Mouse (Mus musculus): ENCODE measurements around the gene Cacna1b. TPM values are rescaled to one million over a fixed set of nuclear protein-coding genes. Genes with fewer than 3 reads are reported as not detected.

Gene Cacna1b
- polyA plus RNA-seq, 1 experiment from 2014 or later, result 0.23 TPM

- Histone ChIP-seq H3K9me3 (ENCODE audit: control insufficient read depth, low read length) (no peaks in the 10 kb centered on the region), H3K9ac (ENCODE audit: low read depth, low read length) (no peak overlapping the region), H3K27me3 (replicated peaks; ENCODE audit: control insufficient read depth, insufficient read depth, low read length) (no peaks in the 10 kb centered on the region), H3K27ac (ENCODE audit: low read depth, low read length) (no peak overlapping the region), H3K4me2 (no peak overlapping the region), H3K4me1 (replicated peaks; ENCODE audit: control insufficient read depth, insufficient read depth, low read length) (no peaks in the 10 kb centered on the region), H3K36me3 (ENCODE audit: control insufficient read depth, insufficient read depth, low read length) (no peaks in the 10 kb centered on the region), H3K4me3 (ENCODE audit: low read depth, low read length) (no peak overlapping the region)
- DNase-seq (ENCODE audit: low spot score), result no peak
- 23% methylated on average over 3 of the region's 5 CpGs for WGBS
- ATAC-seq (replicated peaks; ENCODE audit: low FRiP score), result no peak
Measured at GRCm38 (mm10) chr2:24776831-24777230, 13.9 kb upstream of the Cacna1b start.

DNA sequence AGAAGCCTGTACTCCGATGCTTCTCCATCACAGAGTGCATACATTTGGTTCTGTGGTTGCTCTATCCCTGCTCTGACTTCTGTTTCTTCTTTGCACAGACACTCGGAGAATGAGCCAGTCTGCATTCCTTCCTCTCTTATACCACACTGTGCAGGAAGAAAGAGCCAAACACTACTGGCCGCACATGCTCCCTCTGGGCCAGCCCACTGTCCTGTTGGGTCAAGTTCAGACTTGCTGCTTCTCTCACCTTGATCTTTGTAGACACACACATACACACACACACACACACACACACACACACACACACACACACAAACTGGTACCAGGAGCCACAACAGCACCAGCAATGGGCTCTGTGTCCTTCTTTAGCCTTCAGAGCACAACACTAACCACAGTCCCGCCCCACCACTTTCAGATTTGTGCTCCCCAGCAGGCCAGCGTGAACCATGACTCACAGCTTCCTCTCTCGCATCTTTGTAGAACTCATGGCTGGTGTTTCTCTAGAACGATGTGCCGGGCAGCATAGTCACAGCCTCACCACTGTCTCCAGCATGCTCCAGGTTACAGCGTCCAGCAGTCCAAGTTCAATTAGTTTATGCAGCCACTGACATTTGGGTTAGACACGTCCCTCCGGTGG, 13.1 kb upstream of the Cacna1b start:
- Histone ChIP-seq H3K4me1 (replicated peaks; ENCODE audit: control insufficient read depth, insufficient read depth, low read length) (no peaks in the 10 kb centered on the region), H3K4me2 (no peak overlapping the region), H3K27ac (ENCODE audit: low read depth, low read length) (no peak overlapping the region), H3K9me3 (ENCODE audit: control insufficient read depth, low read length) (no peaks in the 10 kb centered on the region), H3K4me3 (ENCODE audit: low read depth, low read length) (no peak overlapping the region), H3K27me3 (replicated peaks; ENCODE audit: control insufficient read depth, insufficient read depth, low read length) (no peaks in the 10 kb centered on the region), H3K36me3 (ENCODE audit: control insufficient read depth, insufficient read depth, low read length) (no peaks in the 10 kb centered on the region), H3K9ac (ENCODE audit: low read depth, low read length) (no peak overlapping the region)
- WGBS, result 68% methylated on average over 11 of the region's 11 CpGs
- DNase-seq (ENCODE audit: low spot score), result no peak
- ATAC-seq (replicated peaks; ENCODE audit: low FRiP score), result no peak

GRCm38 (mm10) chr2:24774832-24775231, 11.9 kb upstream of the Cacna1b start:
- WGBS, result 61% methylated on average over 7 of the region's 7 CpGs

DNA sequence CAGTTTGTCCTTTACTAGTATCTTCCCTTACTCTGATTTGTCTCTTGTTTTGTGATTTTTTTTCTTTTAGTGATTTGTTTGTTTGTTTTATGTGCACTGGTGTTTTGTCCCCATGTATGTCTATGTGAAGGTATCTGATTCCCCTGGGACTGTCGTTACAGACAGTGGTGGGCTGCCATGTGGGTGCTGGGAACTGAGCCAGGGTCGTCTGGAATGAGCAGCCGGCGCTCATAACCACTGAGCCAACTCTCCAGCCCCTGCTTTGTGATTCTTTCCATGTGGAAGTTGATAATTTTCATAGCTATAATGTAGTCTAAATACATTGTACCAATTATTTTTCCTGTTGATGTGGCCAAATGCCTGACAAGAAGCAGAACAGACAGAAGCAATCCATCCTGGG, 7.9 kb upstream of the Cacna1b start:
- no peaks in the 10 kb centered on the region for H3K9me3 ChIP-seq (ENCODE audit: control insufficient read depth, low read length)
- no peaks in the 10 kb centered on the region for H3K27me3 ChIP-seq (replicated peaks; ENCODE audit: control insufficient read depth, insufficient read depth, low read length)
- no peak overlapping the region for H3K9ac ChIP-seq (ENCODE audit: low read depth, low read length)
- no peak overlapping the region for H3K4me3 ChIP-seq (ENCODE audit: low read depth, low read length)
- WGBS, result 74% methylated on average over 4 of the region's 4 CpGs
- no peak overlapping the region for H3K4me2 ChIP-seq
- DNase-seq (ENCODE audit: low spot score) (no peak), ATAC-seq (replicated peaks; ENCODE audit: low FRiP score) (no peak)
- H3K4me1 ChIP-seq (replicated peaks; ENCODE audit: control insufficient read depth, insufficient read depth, low read length), result no peaks in the 10 kb centered on the region
- no peak overlapping the region for H3K27ac ChIP-seq (ENCODE audit: low read depth, low read length)
- no peaks in the 10 kb centered on the region for H3K36me3 ChIP-seq (ENCODE audit: control insufficient read depth, insufficient read depth, low read length)

More at GRCm38 (mm10) chr2:24774832-24775231, 11.9 kb upstream of the Cacna1b start:
- no peaks in the 10 kb centered on the region for H3K4me1 ChIP-seq (replicated peaks; ENCODE audit: control insufficient read depth, insufficient read depth, low read length)
- ATAC-seq (replicated peaks; ENCODE audit: low FRiP score) (no peak), DNase-seq (ENCODE audit: low spot score) (no peak)
- no peak overlapping the region for H3K27ac ChIP-seq (ENCODE audit: low read depth, low read length)
- H3K9me3 ChIP-seq (ENCODE audit: control insufficient read depth, low read length), result no peaks in the 10 kb centered on the region
- no peaks in the 10 kb centered on the region for H3K27me3 ChIP-seq (replicated peaks; ENCODE audit: control insufficient read depth, insufficient read depth, low read length)
- H3K9ac ChIP-seq (ENCODE audit: low read depth, low read length), result no peak overlapping the region
- H3K36me3 ChIP-seq (ENCODE audit: control insufficient read depth, insufficient read depth, low read length), result no peaks in the 10 kb centered on the region
- no peak overlapping the region for H3K4me2 ChIP-seq
- no peak overlapping the region for H3K4me3 ChIP-seq (ENCODE audit: low read depth, low read length)

DNA sequence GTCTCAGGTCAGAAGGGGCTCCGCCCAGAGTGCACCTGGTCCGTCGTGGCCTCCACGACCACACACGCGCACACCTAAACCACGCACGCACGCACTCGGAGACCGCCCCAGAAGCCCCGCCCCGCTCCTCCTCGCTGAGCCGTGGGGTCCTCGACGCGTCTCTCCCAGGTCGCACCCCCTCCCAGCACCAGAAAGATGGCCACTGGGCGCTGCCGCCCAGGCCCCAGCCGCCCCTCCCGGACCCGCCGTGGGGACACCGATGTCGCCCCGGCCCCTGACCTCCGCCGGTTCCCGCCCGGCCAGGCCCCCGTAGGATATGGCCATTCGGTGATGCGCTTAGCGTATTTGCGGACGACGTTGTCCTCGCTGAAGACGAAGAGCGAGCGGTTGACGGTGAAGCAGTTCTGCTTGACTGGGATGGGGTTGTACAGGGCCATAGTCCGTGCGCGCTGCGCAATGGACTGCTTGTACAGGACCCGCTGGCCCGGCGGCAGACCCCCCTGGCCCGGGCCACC, 449 bp downstream of the Cacna1b start:
- no peak overlapping the region for H3K27ac ChIP-seq (ENCODE audit: low read depth, low read length)
- ATAC-seq (replicated peaks; ENCODE audit: low FRiP score) (peak; percentile 49), DNase-seq (ENCODE audit: low spot score) (peak; percentile 36)
- peaks cover 11% of the 10 kb centered on the region for H3K4me1 ChIP-seq (replicated peaks; ENCODE audit: control insufficient read depth, insufficient read depth, low read length)
- no peaks in the 10 kb centered on the region for H3K9me3 ChIP-seq (ENCODE audit: control insufficient read depth, low read length)
- H3K4me2 ChIP-seq, result peak overlapping the region; percentile 90
- 2% methylated on average over 51 of the region's 52 CpGs for WGBS
- H3K27me3 ChIP-seq (replicated peaks; ENCODE audit: control insufficient read depth, insufficient read depth, low read length), result peaks cover 30% of the 10 kb centered on the region
- no peak overlapping the region for H3K9ac ChIP-seq (ENCODE audit: low read depth, low read length)
- H3K36me3 ChIP-seq (ENCODE audit: control insufficient read depth, insufficient read depth, low read length), result no peaks in the 10 kb centered on the region
- H3K4me3 ChIP-seq (ENCODE audit: low read depth, low read length), result peak overlapping the region; percentile 57

GRCm38 (mm10) chr2:24761923-24762445, 968 bp downstream of the Cacna1b start:
- peaks cover 30% of the 10 kb centered on the region for H3K27me3 ChIP-seq (replicated peaks; ENCODE audit: control insufficient read depth, insufficient read depth, low read length)
- WGBS, result 2% methylated on average over 34 of the region's 35 CpGs
- ATAC-seq (replicated peaks; ENCODE audit: low FRiP score) (peak; percentile 64), DNase-seq (ENCODE audit: low spot score) (peak; percentile 80)
- no peaks in the 10 kb centered on the region for H3K9me3 ChIP-seq (ENCODE audit: control insufficient read depth, low read length)
- peak overlapping the region; percentile 57 for H3K4me3 ChIP-seq (ENCODE audit: low read depth, low read length)
- H3K9ac ChIP-seq (ENCODE audit: low read depth, low read length), result no peak overlapping the region
- peaks cover 11% of the 10 kb centered on the region for H3K4me1 ChIP-seq (replicated peaks; ENCODE audit: control insufficient read depth, insufficient read depth, low read length)
- H3K4me2 ChIP-seq, result peak overlapping the region; percentile 90
- H3K27ac ChIP-seq (ENCODE audit: low read depth, low read length), result no peak overlapping the region
- no peaks in the 10 kb centered on the region for H3K36me3 ChIP-seq (ENCODE audit: control insufficient read depth, insufficient read depth, low read length)

GRCm38 (mm10) chr2:24755276-24755675, 7.7 kb downstream of the Cacna1b start:
- 91% methylated on average over 1 of the region's 1 CpGs for whole genome bisulfite sequencing
- DNase-seq (ENCODE audit: low spot score) (peak; percentile 54), ATAC-seq (replicated peaks; ENCODE audit: low FRiP score) (no peak)
- Histone ChIP-seq H3K9me3 (ENCODE audit: control insufficient read depth, low read length) (no peaks in the 10 kb centered on the region), H3K4me3 (ENCODE audit: low read depth, low read length) (no peak overlapping the region), H3K36me3 (ENCODE audit: control insufficient read depth, insufficient read depth, low read length) (no peaks in the 10 kb centered on the region), H3K4me2 (no peak overlapping the region), H3K4me1 (replicated peaks; ENCODE audit: control insufficient read depth, insufficient read depth, low read length) (no peaks in the 10 kb centered on the region), H3K9ac (ENCODE audit: low read depth, low read length) (no peak overlapping the region), H3K27me3 (replicated peaks; ENCODE audit: control insufficient read depth, insufficient read depth, low read length) (peaks cover 2% of the 10 kb centered on the region; the same call in 1 of the 2 replicates), H3K27ac (ENCODE audit: low read depth, low read length) (no peak overlapping the region)

GRCm38 (mm10) chr2:24752599-24752998, 10.4 kb downstream of the Cacna1b start:
- Histone ChIP-seq H3K27ac (ENCODE audit: low read depth, low read length) (no peak overlapping the region), H3K4me3 (ENCODE audit: low read depth, low read length) (no peak overlapping the region), H3K9ac (ENCODE audit: low read depth, low read length) (no peak overlapping the region), H3K9me3 (ENCODE audit: control insufficient read depth, low read length) (no peaks in the 10 kb centered on the region), H3K4me2 (no peak overlapping the region), H3K36me3 (ENCODE audit: control insufficient read depth, insufficient read depth, low read length) (no peaks in the 10 kb centered on the region), H3K4me1 (replicated peaks; ENCODE audit: control insufficient read depth, insufficient read depth, low read length) (no peaks in the 10 kb centered on the region), H3K27me3 (replicated peaks; ENCODE audit: control insufficient read depth, insufficient read depth, low read length) (no peaks in the 10 kb centered on the region)
- ATAC-seq (replicated peaks; ENCODE audit: low FRiP score) (no peak), DNase-seq (ENCODE audit: low spot score) (no peak)
- 72% methylated on average over 4 of the region's 4 CpGs for WGBS

DNA sequence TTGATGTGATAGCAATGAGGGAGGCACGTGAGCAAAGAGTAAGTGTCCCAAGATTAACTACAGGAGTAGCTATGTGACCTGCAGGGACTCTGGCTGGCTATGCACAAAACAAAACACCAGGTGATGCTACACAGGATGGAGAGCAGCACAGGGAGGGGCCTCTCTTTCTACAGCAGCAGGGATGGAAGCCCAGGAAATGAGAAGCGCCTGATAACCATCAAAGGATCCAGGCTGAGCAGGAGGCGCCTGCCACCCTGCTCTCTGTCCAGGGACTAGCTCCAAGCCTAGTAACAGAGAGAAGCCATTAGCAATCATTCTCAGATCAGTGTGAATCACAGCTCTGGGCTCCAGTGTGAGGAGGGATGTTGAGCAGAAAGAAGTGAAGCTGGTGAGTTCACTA, 12.9 kb downstream of the Cacna1b start:
- no peak overlapping the region for H3K4me2 ChIP-seq
- no peak overlapping the region for H3K4me3 ChIP-seq (ENCODE audit: low read depth, low read length)
- H3K27ac ChIP-seq (ENCODE audit: low read depth, low read length), result no peak overlapping the region
- H3K27me3 ChIP-seq (replicated peaks; ENCODE audit: control insufficient read depth, insufficient read depth, low read length), result no peaks in the 10 kb centered on the region
- no peaks in the 10 kb centered on the region for H3K9me3 ChIP-seq (ENCODE audit: control insufficient read depth, low read length)
- no peak overlapping the region for H3K9ac ChIP-seq (ENCODE audit: low read depth, low read length)
- DNase-seq (ENCODE audit: low spot score), result no peak
- H3K36me3 ChIP-seq (ENCODE audit: control insufficient read depth, insufficient read depth, low read length), result no peaks in the 10 kb centered on the region
- WGBS, result 53% methylated on average over 3 of the region's 3 CpGs
- H3K4me1 ChIP-seq (replicated peaks; ENCODE audit: control insufficient read depth, insufficient read depth, low read length), result no peaks in the 10 kb centered on the region
- no peak for ATAC-seq (replicated peaks; ENCODE audit: low FRiP score)

All from liver, embryonic 11.5 days (tissue).